Mouse (Mus musculus) adipocyte (in vitro differentiated cells): ENCODE data around the gene Rabep2.
"Not testable (repeated sequence)": the region's sequence is repeated elsewhere in the genome, so short reads cannot be mapped to it uniquely, and the experiment has no call there.

Experiments
- DNase-seq: peaks from one replicate; pipeline ENCODE4 v3.0.0-alpha.2; 2016; ENCODE audit warnings: low spot score

The Rabep2 gene

GRCm38 (mm10) chr7:126428631-126429502, at the start of gene Rabep2:
Gene Rabep2, plus strand, starts transcription at chr7:126428759.
- DNase-seq = peak; percentile 84

GRCm38 (mm10) chr7:126383565-126383964, 45.0 kb upstream of the Rabep2 start:
- no peak for DNase-seq

GRCm38 (mm10) chr7:126388185-126388584, 40.4 kb upstream of the Rabep2 start:
- DNase-seq = no peak

DNA sequence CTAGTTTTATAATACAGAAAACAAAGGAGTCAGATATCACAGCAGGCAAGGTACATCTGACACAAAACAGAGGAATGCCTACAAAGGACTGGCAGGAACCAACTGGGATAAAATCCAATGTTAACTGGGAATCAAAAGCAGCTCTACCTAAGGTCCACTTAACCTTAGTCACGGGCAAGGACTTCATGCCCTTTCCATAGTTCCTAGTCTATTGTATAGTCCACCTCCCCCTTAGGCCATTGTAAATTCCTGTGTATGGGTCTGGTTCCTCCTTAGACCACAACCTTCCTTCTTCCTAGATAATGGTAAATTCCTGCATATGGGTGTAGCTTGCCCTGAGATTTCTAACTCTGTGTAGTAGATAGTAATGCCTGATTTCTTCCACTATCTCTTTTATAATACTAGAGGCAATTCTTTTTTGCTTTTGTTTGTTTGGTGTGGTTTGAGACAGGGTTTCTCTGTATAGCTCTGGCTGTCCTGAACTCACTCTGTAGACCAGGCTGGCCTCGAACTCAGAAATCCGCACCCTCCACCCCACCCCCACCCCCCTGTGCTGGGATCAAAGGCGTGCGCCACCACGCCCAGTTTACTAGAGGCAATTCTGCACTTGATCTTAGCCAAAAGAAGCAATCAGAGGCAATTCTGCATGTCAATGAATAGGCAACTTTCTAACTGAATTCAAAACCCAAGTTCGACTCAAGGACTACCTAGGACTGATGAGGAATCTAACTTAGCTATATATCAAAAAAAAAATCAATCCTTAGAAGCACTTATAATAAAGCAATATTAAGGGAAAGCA, 36.3 kb upstream of the Rabep2 start:
- DNase-seq = not testable (repeated sequence)

DNA sequence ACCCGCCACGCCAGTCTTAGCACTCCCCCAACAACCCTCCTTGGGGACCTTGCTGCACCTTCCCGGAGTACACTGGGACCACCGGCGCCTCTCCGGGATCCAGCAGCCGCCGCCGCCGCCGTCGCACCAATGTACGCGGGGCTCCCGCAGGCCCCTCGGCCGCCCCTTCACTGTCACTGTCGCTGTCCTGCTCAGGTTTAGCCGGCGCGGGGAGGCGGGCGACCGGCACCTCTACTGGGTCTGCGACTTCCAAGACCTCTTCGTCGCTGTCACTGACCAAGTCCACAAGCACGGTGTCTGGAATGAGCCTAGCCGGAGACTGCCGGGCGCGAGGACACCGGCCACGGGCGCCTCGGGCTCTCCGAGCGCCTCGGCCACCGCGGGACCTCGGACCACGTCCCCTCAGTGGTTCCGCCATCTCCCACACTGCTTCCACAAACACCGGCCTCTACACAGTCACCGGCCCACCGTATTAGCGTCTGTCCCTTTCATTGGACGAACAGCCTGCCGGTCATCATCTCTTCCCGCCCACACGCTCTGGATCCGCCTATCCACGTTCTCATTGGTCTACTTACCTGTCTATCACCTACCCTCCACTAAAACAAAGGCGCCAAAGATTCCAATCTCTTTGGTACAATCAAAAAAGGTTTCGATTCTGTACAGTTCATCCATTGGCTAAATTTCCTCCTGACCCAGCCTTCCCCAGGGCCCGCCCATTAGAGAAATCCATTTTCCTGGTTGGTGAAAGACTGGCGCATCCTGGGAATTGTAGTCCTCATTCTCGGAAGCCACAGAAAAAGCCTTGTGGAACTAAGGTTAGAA, 32.0 kb upstream of the Rabep2 start, which contains the start of gene Nfatc2ip:
Gene Nfatc2ip, minus strand, starts transcription at position 440 of the 822 bp plus-strand sequence.
- DNase-seq = peak; percentile 97

GRCm38 (mm10) chr7:126397221-126397620, 31.3 kb upstream of the Rabep2 start:
- DNase-seq = no peak

DNA sequence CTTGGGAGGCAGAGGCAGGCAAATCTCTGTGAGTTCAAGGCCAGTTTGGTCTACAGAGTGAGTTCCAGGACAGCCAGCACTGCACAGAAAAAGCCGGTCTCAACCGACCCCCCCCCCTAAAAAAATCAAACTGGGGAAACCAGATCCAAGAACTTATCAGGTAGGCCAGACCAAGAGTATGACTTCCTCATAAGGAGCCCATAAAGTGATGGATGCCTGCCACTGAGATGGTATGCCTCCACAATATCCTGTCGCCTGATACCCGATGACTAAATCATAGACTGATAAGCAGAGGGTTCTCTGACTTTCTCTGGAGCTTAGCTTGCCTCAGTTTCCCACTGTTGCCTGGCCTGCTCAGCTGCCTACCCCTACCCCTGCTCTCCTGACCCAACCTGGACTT, 30.7 kb upstream of the Rabep2 start:
- no peak for DNase-seq

- DNase-seq = peak; percentile 74
Observed at GRCm38 (mm10) chr7:126399548-126399947, 29.0 kb upstream of the Rabep2 start.

GRCm38 (mm10) chr7:126402518-126402917, 26.0 kb upstream of the Rabep2 start:
- not testable (repeated sequence) for DNase-seq

DNA sequence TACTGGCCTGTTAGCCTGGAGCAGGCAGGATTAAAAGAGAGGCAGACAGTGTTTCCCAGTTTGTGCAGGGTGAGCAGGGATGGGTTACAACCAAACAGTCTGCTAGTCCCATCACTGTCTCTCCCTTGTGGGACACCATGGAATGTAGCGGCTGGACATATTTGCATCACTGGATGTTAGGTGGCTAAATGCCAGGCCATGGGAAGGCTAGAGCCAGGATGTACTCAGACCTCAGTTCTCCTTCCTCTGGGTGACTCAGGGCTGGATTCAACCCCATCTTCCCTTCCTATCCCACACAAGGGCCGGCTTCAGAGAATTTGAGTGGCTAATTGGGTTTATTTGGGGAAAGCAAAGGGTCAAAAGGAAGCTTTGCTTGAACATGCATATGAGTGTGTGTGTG, 19.9 kb upstream of the Rabep2 start:
- no peak for DNase-seq

DNA sequence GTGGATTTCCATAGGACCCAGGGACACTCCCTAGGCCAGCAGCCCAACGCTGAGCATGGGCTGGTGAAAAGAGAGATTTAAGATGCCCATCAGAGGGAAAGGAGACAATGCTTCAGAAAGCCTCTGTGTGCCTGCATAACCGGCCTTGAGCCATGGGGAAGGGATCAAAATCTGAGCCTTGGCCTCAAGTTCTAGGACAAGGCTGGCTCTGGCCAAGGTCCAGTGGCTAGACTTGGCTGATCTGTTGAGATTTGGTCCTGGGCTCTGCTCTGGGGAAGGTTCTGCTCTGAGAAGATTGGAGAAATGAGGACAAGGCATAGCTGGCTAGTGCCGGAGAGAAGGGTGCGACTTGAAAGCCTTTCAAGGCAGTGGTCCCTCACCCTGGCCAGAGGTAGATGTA, 17.5 kb upstream of the Rabep2 start:
- no peak for DNase-seq

- DNase-seq = no peak
Observed at GRCm38 (mm10) chr7:126414725-126415124, 13.8 kb upstream of the Rabep2 start, which contains the start of gene Cd19. Gene Cd19, minus strand, starts transcription at chr7:126414889.

GRCm38 (mm10) chr7:126416615-126417014, 11.9 kb upstream of the Rabep2 start:
- no peak for DNase-seq

- no peak for DNase-seq
Observed at GRCm38 (mm10) chr7:126417045-126417444, 11.5 kb upstream of the Rabep2 start.

DNA sequence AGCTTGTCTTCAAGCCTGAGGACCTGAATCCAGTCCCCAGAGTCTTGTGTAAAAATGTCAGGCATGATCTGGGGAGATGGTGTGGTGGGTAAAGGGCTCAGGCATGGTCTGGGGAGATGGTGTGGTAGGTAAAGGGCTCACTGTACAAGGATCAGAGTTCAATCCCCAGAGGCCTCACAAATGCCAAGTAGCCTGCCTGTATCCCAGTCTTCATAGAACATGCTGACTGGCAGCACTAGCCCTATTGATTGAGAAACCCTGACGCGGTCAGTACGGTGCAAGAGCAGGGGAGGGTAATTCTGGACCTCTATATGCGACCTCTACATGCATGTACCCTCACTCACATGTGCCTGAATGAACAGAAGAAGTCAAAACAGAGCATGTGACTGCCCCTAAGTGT, 11.0 kb upstream of the Rabep2 start:
- peak; percentile 18 for DNase-seq

- no peak for DNase-seq
Observed at GRCm38 (mm10) chr7:126418496-126418895, 10.1 kb upstream of the Rabep2 start.

DNA sequence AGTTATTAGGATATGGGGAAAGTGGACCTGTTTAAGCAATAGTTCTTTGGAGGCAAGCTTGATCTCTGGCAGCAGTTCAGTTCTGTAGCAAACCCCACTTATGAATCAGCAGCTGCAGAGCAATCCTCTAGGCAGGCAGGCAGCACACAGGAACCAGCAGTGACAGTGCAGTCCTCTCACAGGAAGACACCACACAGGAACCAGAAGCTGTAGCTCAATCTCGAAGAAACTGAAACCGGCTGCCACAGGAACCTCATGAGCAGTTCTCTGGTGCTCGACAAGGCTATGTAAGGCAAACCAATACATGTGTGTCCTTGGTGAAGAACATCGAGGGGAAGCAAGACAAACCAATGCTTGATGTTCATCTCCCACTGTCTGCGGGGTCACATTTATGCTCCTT, 6.8 kb upstream of the Rabep2 start:
- peak; percentile 16 for DNase-seq

DNA sequence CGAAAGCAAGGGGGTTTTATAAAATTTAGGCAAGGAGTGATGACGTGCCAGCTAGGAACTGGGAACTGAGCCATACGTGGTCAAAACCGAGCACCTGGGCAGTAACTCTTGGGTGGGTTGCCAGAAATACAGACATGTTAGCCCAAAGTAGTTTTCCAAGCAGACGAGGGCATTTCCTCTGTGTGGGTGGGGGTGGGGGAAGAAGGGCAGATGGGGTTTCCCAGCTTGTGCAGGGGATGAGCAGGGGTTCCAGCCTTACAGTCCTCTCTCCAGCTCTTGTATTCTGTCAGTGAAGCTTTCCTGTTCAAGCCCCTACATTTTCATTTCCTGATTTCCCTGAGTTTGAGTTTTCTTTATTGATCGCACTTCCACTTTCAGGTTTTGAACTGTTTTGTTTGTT, 4.4 kb upstream of the Rabep2 start:
- DNase-seq = no peak

- DNase-seq = no peak
Observed at GRCm38 (mm10) chr7:126427323-126427860, 1.2 kb upstream of the Rabep2 start.

- no peak for DNase-seq
Observed at GRCm38 (mm10) chr7:126428154-126428553, 405 bp upstream of the Rabep2 start.

DNA sequence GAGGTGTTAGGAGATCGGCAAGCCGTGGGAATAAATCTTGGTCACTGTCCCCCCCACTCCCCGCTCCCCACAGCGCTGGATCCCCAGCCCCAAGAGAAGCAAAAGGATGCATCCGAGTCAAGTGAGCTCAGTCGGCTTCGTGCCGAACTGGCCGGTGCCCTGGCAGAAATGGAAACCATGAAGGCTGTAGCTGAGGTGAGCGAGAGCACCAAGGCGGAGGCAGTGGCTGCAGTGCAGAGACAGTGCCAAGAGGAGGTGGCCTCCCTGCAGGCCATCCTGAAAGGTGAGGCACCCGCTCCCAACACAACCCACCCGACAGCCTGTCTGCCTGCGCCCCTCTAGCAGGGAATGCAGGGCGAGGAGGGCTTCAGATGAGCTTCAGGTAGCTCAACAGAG, 942 bp downstream of the Rabep2 start:
- no peak for DNase-seq

DNA sequence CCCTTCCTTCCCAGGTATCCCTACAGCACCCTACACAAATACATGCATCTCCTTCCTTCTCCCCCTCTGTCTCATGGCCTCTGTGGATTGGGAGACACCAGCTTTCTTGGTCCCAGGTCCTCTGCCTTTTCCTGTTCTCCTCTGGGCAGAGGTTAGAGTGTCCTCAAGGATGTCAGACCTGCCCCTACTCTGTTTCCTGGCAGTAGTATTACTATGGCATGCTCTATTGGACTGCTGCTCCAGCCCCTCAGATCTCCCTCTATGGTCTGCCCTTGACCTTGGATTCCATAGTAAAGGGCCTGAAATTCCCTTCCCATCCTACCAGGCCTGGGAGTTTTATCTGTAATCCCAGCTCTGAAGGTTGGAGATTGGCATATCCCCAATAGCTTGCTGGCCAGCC, 1.6 kb downstream of the Rabep2 start:
- no peak for DNase-seq
